Mouse (Mus musculus) CD4-positive, CD25-positive, alpha-beta regulatory T cell, adult 9 weeks (primary cell): Measurements from ENCODE around the gene Defa28. TPM values are rescaled to one million over a fixed set of nuclear protein-coding genes. Genes with fewer than 3 reads are reported as not detected.

Experiments
- polyA plus RNA-seq: library from polyadenylated mRNA; unstranded; fragments of 100-300 nt; shearing (Covaris generic); gene quantifications from one replicate; pipeline ENCODE4 v1.2.1, GENCODE M21; 2017

Defa28 gene
- polyA plus RNA-seq = not detected

GRCm38 (mm10) chr8:21582706-21583105 is at the start of gene Defa28:
Gene Defa28, plus strand, starts transcription at chr8:21583006.

DNA sequence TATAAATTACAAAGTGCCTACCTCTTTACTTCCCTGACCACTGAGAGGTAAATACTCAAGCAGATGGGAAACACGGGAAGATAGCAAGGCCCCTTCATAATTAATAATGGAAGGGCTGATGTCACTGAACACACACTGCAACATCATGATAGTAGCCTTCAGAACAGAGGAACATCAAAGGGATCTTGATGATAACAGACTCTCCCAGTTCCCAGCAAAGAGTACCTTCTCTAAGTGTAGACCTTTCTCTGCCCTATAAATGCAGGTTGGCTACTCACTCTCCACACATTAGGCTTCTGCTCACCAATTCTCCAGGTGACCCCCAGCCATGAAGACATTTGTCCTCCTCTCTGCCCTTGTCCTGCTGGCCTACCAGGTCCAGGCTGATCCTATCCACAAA is 17.7 kb upstream of the Defa28 start, which contains the start of gene Defa37:
Gene Defa37, plus strand, starts transcription at position 301 of the 400 bp plus-strand sequence.

DNA sequence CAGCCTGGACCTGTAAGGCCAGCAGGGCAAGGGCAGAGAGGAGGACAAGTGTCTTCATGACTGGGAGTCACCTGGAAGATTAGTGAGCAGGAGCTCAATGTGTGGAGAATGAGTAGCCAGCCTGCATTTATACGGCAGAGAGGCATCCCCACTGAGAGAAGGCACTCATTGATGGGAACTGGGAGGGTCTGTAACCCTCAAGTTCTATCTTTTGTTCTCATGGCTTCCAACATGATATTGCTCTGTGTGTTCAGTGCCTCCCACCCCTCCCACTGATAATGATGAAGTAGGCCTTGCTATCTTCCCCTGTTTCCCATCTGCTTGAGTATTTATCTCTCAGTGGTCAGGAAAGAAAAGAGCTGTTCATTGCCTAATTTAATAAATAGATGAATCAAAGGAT is 11.6 kb downstream of the Defa28 start, which contains the start of gene Gm7861:
Gene Gm7861, minus strand, starts transcription at position 101 of the 400 bp plus-strand sequence.

GRCm38 (mm10) chr8:21617883-21618282 is 35.1 kb downstream of the Defa28 start, which contains the start of gene Defa26:
Gene Defa26, plus strand, starts transcription at chr8:21618183.

Other genes with a start within 250 kb of the Defa28 start
- not detected for gene Defa2, start 204.5 kb upstream of the Defa28 start, polyA plus RNA-seq
- not detected for gene Defa33, start 191.2 kb upstream of the Defa28 start, polyA plus RNA-seq
- gene Defa36, start 155.6 kb upstream of the Defa28 start, polyA plus RNA-seq = not detected
- gene Gm7849, start 126.4 kb upstream of the Defa28 start, polyA plus RNA-seq = not detected
- not detected for gene Defa20, start 73.7 kb upstream of the Defa28 start, polyA plus RNA-seq
- not detected for gene Defa32, start 54.0 kb upstream of the Defa28 start, polyA plus RNA-seq
- not detected for gene Defa37, start 17.6 kb upstream of the Defa28 start, polyA plus RNA-seq
- not detected for gene Gm7861, start 11.5 kb downstream of the Defa28 start, polyA plus RNA-seq
- not detected for gene Defa26, start 35.2 kb downstream of the Defa28 start, polyA plus RNA-seq
- not detected for gene Defa17, start 72.8 kb downstream of the Defa28 start, polyA plus RNA-seq
- gene Defa34, start 82.8 kb downstream of the Defa28 start, polyA plus RNA-seq = not detected
- gene AY761184, start 120.6 kb downstream of the Defa28 start, polyA plus RNA-seq = not detected
- gene Defa24, start 151.5 kb downstream of the Defa28 start, polyA plus RNA-seq = not detected
- not detected for gene Defb50, start 240.5 kb downstream of the Defa28 start, polyA plus RNA-seq